Mouse (Mus musculus) MEL (cell line): ENCODE data around the gene Asrgl1. TPM values are rescaled to one million over a fixed set of nuclear protein-coding genes. Genes with fewer than 3 reads are reported as not detected.

Experiments used
- DNase-seq: peaks from one replicate; pipeline ENCODE4 v3.0.0; 2011; ENCODE audit warnings: low read depth, low spot score
- H3K27ac ChIP-seq: 2 replicates; pipeline ENCODE4 v1.5.1; 2012; ENCODE audit warnings: low read depth, mild to moderate bottlenecking, control low read depth, low read length, moderate library complexity; ENCODE audit not compliant: control insufficient read depth
- H3K27me3 ChIP-seq, 2 experiments: fragments of 150-350 bp in 1 of 2; sonication (generic) in 1 of 2; 2 replicates each; pipeline ENCODE4 v1.6.1; 2012; ENCODE audit warnings: low read length in 2 of 2, mild to moderate bottlenecking in 2 of 2, improper control_type of control experiment in 1 of 2, moderate library complexity in 1 of 2; ENCODE audit not compliant: insufficient read depth in 2 of 2, control insufficient read depth in 1 of 2
- H3K36me3 ChIP-seq, 2 experiments: 2 replicates each; pipeline ENCODE4 v1.6.1; 2012 to 2014; ENCODE audit warnings: low read length in 2 of 2, improper control_type of control experiment in 1 of 2, inconsistent platforms in 1 of 2, mild to moderate bottlenecking in 1 of 2; ENCODE audit not compliant: insufficient read depth in 2 of 2, control insufficient read depth in 1 of 2
- H3K4me1 ChIP-seq, 2 experiments: fragments of 150-350 bp in 1 of 2; sonication (generic) in 1 of 2; 2 replicates each; pipeline ENCODE4 v1.6.1; 2012; ENCODE audit warnings: low read length in 2 of 2, improper control_type of control experiment in 1 of 2, mild to moderate bottlenecking in 1 of 2; ENCODE audit not compliant: insufficient read depth in 2 of 2, control insufficient read depth in 1 of 2
- H3K4me3 ChIP-seq, 2 experiments: fragments of 150-350 bp in 1 of 2; sonication (generic) in 1 of 2; 2 replicates each; pipeline ENCODE4 v1.5.1; 2012; ENCODE audit warnings: low read depth in 2 of 2, low read length in 2 of 2, mild to moderate bottlenecking in 2 of 2, moderate library complexity in 2 of 2, control low read depth in 1 of 2, improper control_type of control experiment in 1 of 2; ENCODE audit not compliant: control insufficient read depth in 1 of 2, insufficient read depth in 1 of 2
- H3K79me2 ChIP-seq: 2 replicates; pipeline ENCODE4 v1.6.1; 2012; ENCODE audit warnings: mild to moderate bottlenecking, low read length, moderate library complexity; ENCODE audit not compliant: control insufficient read depth, poor library complexity, insufficient read depth
- H3K9ac ChIP-seq: 2 replicates; pipeline ENCODE4 v1.6.1; 2012; ENCODE audit warnings: low read depth, mild to moderate bottlenecking, control low read depth, low read length, moderate library complexity; ENCODE audit not compliant: control insufficient read depth, poor library complexity, severe bottlenecking
- H3K9me3 ChIP-seq: fragments of 150-350 bp; sonication (generic); replicated peaks from 2 replicates; pipeline ENCODE4 v1.6.1; 2012; ENCODE audit warnings: mild to moderate bottlenecking, low read length, improper control_type of control experiment, moderate library complexity; ENCODE audit not compliant: insufficient read depth
- CHD1 ChIP-seq: IDR thresholded peaks from 2 replicates; pipeline ENCODE4 v1.6.1; 2012; ENCODE audit warnings: low read depth, mild to moderate bottlenecking, inconsistent platforms, low read length, improper control_type of control experiment
- CHD2 ChIP-seq: IDR thresholded peaks from 2 replicates; pipeline ENCODE4 v1.6.1; 2011; ENCODE audit warnings: low read length, improper control_type of control experiment
- CTCF ChIP-seq, 3 experiments: IDR thresholded peaks in 2 of 3; conservative IDR thresholded peaks in 1 of 3; 2 replicates each; pipeline ENCODE4 v1.5.1; 2011 to 2012; ENCODE audit warnings: low read length in 3 of 3, low read depth in 2 of 3, mild to moderate bottlenecking in 2 of 3, improper control_type of control experiment in 1 of 3, inconsistent platforms in 1 of 3, mixed read lengths in 1 of 3, moderate library complexity in 1 of 3; ENCODE audit not compliant: control insufficient read depth in 1 of 3, insufficient read depth in 1 of 3, poor library complexity in 1 of 3, severe bottlenecking in 1 of 3
- E2F4 ChIP-seq: IDR thresholded peaks from 2 replicates; pipeline ENCODE4 v1.6.1; 2011; ENCODE audit warnings: low read depth, low read length, improper control_type of control experiment, borderline replicate concordance
- ELF1 ChIP-seq: IDR thresholded peaks from 2 replicates; pipeline ENCODE4 v1.6.1; 2014; ENCODE audit warnings: low read depth, mild to moderate bottlenecking, inconsistent platforms, low read length, improper control_type of control experiment, moderate library complexity
- EP300 ChIP-seq, 2 experiments: IDR thresholded peaks; 2 replicates each; pipeline ENCODE4 v1.6.1; 2011; ENCODE audit warnings: improper control_type of control experiment in 2 of 2, low read length in 2 of 2, low read depth in 1 of 2, mild to moderate bottlenecking in 1 of 2
- ETS1 ChIP-seq: IDR thresholded peaks from 2 replicates; pipeline ENCODE4 v1.6.1; 2012; ENCODE audit warnings: low read depth, mild to moderate bottlenecking, inconsistent platforms, low read length, improper control_type of control experiment, moderate library complexity
- HCFC1 ChIP-seq: IDR thresholded peaks from 2 replicates; pipeline ENCODE4 v1.6.1; 2012; ENCODE audit warnings: low read depth, mild to moderate bottlenecking, inconsistent platforms, low read length, improper control_type of control experiment, moderate library complexity
- JUND ChIP-seq: IDR thresholded peaks from 2 replicates; pipeline ENCODE4 v1.6.1; 2011; ENCODE audit warnings: low read depth, mild to moderate bottlenecking, improper control_type of control experiment, low read length
- KAT2A ChIP-seq: conservative IDR thresholded peaks from 2 replicates; pipeline ENCODE4 v1.6.1; 2012; ENCODE audit warnings: low read depth, low read length, improper control_type of control experiment, inconsistent platforms
- MAFK ChIP-seq: IDR thresholded peaks from 2 replicates; pipeline ENCODE4 v1.6.1; 2011; ENCODE audit warnings: low read depth, mild to moderate bottlenecking, low read length, improper control_type of control experiment, borderline replicate concordance
- MAX ChIP-seq: IDR thresholded peaks from 2 replicates; pipeline ENCODE4 v1.6.1; 2011; ENCODE audit warnings: low read length, improper control_type of control experiment
- MAZ ChIP-seq: IDR thresholded peaks from 2 replicates; pipeline ENCODE4 v1.6.1; 2012; ENCODE audit warnings: low read depth, mild to moderate bottlenecking, inconsistent platforms, low read length, improper control_type of control experiment
- MEF2A ChIP-seq: IDR thresholded peaks from 2 replicates; pipeline ENCODE4 v1.6.1; 2014; ENCODE audit warnings: low read depth, mild to moderate bottlenecking, inconsistent platforms, low read length, improper control_type of control experiment; ENCODE audit not compliant: poor library complexity, insufficient replicate concordance, severe bottlenecking; ENCODE audit errors: extremely low read depth
- MXI1 ChIP-seq: IDR thresholded peaks from 2 replicates; pipeline ENCODE4 v1.6.1; 2011; ENCODE audit warnings: mild to moderate bottlenecking, low read depth, low read length, improper control_type of control experiment
- MYC ChIP-seq: IDR thresholded peaks from 2 replicates; pipeline ENCODE4 v1.6.1; 2011; ENCODE audit warnings: low read depth, mild to moderate bottlenecking, low read length, improper control_type of control experiment, moderate library complexity
- NRF1 ChIP-seq: IDR thresholded peaks from 2 replicates; pipeline ENCODE4 v1.6.1; 2014; ENCODE audit warnings: low read depth, mild to moderate bottlenecking, inconsistent platforms, low read length, improper control_type of control experiment, moderate library complexity; ENCODE audit not compliant: poor library complexity, insufficient read depth, severe bottlenecking
- POLR2A ChIP-seq, 2 experiments: IDR thresholded peaks; 2 replicates each; pipeline ENCODE4 v1.6.1; 2011 to 2012; ENCODE audit warnings: low read length in 2 of 2, mild to moderate bottlenecking in 2 of 2, control low read depth in 1 of 2, improper control_type of control experiment in 1 of 2, low read depth in 1 of 2, moderate library complexity in 1 of 2; ENCODE audit not compliant: control insufficient read depth in 1 of 2, insufficient read depth in 1 of 2, poor library complexity in 1 of 2
- RAD21 ChIP-seq: IDR thresholded peaks from 2 replicates; pipeline ENCODE4 v1.6.1; 2011; ENCODE audit warnings: mild to moderate bottlenecking, low read depth, low read length, improper control_type of control experiment
- RCOR1 ChIP-seq: IDR thresholded peaks from 2 replicates; pipeline ENCODE4 v1.6.1; 2012; ENCODE audit warnings: low read depth, mild to moderate bottlenecking, inconsistent platforms, low read length, improper control_type of control experiment
- SIN3A ChIP-seq: IDR thresholded peaks from 2 replicates; pipeline ENCODE4 v1.6.1; 2012; ENCODE audit warnings: low read length, improper control_type of control experiment, inconsistent platforms
- SMC3 ChIP-seq: IDR thresholded peaks from 2 replicates; pipeline ENCODE4 v1.6.1; 2011; ENCODE audit warnings: low read depth, low read length, improper control_type of control experiment
- TBP ChIP-seq: IDR thresholded peaks from 2 replicates; pipeline ENCODE4 v1.8.0; 2011; ENCODE audit warnings: low read depth, low read length, improper control_type of control experiment
- TCF12 ChIP-seq: IDR thresholded peaks from 2 replicates; pipeline ENCODE4 v1.6.1; 2014; ENCODE audit warnings: low read depth, mild to moderate bottlenecking, inconsistent platforms, low read length, improper control_type of control experiment, moderate library complexity
- UBTF ChIP-seq: IDR thresholded peaks from 2 replicates; pipeline ENCODE4 v1.6.1; 2012; ENCODE audit warnings: low read depth, mild to moderate bottlenecking, inconsistent platforms, low read length, improper control_type of control experiment, moderate library complexity, borderline replicate concordance; ENCODE audit not compliant: insufficient read depth
- USF1 ChIP-seq: IDR thresholded peaks from 2 replicates; pipeline ENCODE4 v1.6.1; 2014; ENCODE audit warnings: low read depth, mild to moderate bottlenecking, inconsistent platforms, low read length, improper control_type of control experiment, moderate library complexity
- USF2 ChIP-seq, 2 experiments: IDR thresholded peaks; 2 replicates each; pipeline ENCODE4 v1.6.1; 2011 to 2012; ENCODE audit warnings: improper control_type of control experiment in 2 of 2, low read length in 2 of 2, borderline replicate concordance in 1 of 2, inconsistent platforms in 1 of 2, low read depth in 1 of 2, mild to moderate bottlenecking in 1 of 2; ENCODE audit not compliant: insufficient read depth in 1 of 2
- ZC3H11A ChIP-seq: IDR thresholded peaks from 2 replicates; pipeline ENCODE4 v1.6.1; 2012; ENCODE audit warnings: low read depth, mild to moderate bottlenecking, inconsistent platforms, low read length, improper control_type of control experiment
- ZKSCAN1 ChIP-seq: IDR thresholded peaks from 2 replicates; pipeline ENCODE4 v1.6.1; 2012; ENCODE audit warnings: low read depth, mild to moderate bottlenecking, inconsistent platforms, low read length, improper control_type of control experiment, moderate library complexity
- polyA plus RNA-seq, 2 experiments: library from polyadenylated mRNA; stranded (reverse) in 1 of 2; unstranded in 1 of 2; fragments of >175 nt in 1 of 2; fragments of >200 nt in 1 of 2; gene quantifications; 2 replicates each; pipeline versions ENCODE4 v1.2.1 to v1.2.4; 2012; ENCODE audit warnings: low replicate concordance in 2 of 2, low read depth in 1 of 2; ENCODE audit not compliant: insufficient read length in 2 of 2, insufficient read depth in 1 of 2, missing spikeins in 1 of 2
- total RNA-seq: library from RNA; depleted of rRNA; stranded (reverse); fragments of 300-350 nt; gene quantifications from 2 replicates; pipeline ENCODE4 v1.2.3, GENCODE M21; 2012

Asrgl1 gene
- total and polyA plus RNA-seq, 3 experiments: 24.5 to 63.9 TPM; not detected in 1

- Histone ChIP-seq H3K4me3 (peak overlapping the region; percentile 56 to 57), H3K9me3 (no peaks in the 10 kb centered on the region), H3K4me1 (peaks cover 2 to 12% of the 10 kb centered on the region in 2 experiments; a peak in 2 of 4 replicates), H3K27ac (no peak overlapping the region), H3K9ac (peak overlapping the region; percentile 58), H3K27me3 (no peaks in the 10 kb centered on the region), H3K79me2 (no peaks in the 10 kb centered on the region), H3K36me3 (peaks cover 0 to 9% of the 10 kb centered on the region in 2 experiments; a peak in 2 of 4 replicates)
- peak; percentile 91 for DNase-seq
- TF ChIP-seq USF2 (IDR thresholded peaks at IDR 0.05; ENCODE audit: borderline replicate concordance in 1 of 2, insufficient read depth in 1 of 2, low read depth in 1 of 2, low read length in 2 of 2) (no peak), MAFK (no peak), USF1 (no peak), ZKSCAN1 (no peak), CTCF (IDR thresholded peaks at IDR 0.05 in 2 of 3, conservative IDR thresholded peaks at IDR 0.05 in 1 of 3; ENCODE audit: control insufficient read depth in 1 of 3, insufficient read depth in 1 of 3, low read depth in 2 of 3, low read length in 3 of 3, poor library complexity in 1 of 3, severe bottlenecking in 1 of 3) (peak; percentile 75 to 100 (median 99)), RAD21 (peak; percentile 100), UBTF (no peak), E2F4 (no peak), NRF1 (no peak), JUND (no peak), MEF2A (no peak), POLR2A (IDR thresholded peaks at IDR 0.05; ENCODE audit: control insufficient read depth in 1 of 2, insufficient read depth in 1 of 2, low read depth in 1 of 2, low read length in 2 of 2, poor library complexity in 1 of 2) (peak in 1 of 2 experiments; percentile 21; a peak in 1 of 4 replicates), SIN3A (peak; percentile 82), CHD1 (no peak), EP300 (IDR thresholded peaks at IDR 0.05; ENCODE audit: low read depth in 1 of 2, low read length in 2 of 2) (peak in 1 of 2 experiments; percentile 17; a peak in 1 of 4 replicates), TCF12 (no peak), MAZ (peak; percentile 70; the same call in 1 of the 2 replicates), KAT2A (no peak), MAX (peak; percentile 80), MXI1 (peak; percentile 75), HCFC1 (peak; percentile 31; the same call in 1 of the 2 replicates), RCOR1 (no peak), ZC3H11A (peak; percentile 100), ELF1 (peak; percentile 70), MYC (peak; percentile 75), CHD2 (no peak), ETS1 (no peak), TBP (no peak), SMC3 (peak; percentile 100)
Observed at GRCm38 (mm10) chr19:9082191-9083009, 53.0 kb downstream of the Asrgl1 start.
